Mouse (Mus musculus) layer of hippocampus, adult 9-11 months (tissue): ENCODE data around the gene Ctdnep1.

Source experiments
- DNase-seq: peaks from one replicate; pipeline ENCODE4 v3.0.0; 2022

Ctdnep1 gene

DNA sequence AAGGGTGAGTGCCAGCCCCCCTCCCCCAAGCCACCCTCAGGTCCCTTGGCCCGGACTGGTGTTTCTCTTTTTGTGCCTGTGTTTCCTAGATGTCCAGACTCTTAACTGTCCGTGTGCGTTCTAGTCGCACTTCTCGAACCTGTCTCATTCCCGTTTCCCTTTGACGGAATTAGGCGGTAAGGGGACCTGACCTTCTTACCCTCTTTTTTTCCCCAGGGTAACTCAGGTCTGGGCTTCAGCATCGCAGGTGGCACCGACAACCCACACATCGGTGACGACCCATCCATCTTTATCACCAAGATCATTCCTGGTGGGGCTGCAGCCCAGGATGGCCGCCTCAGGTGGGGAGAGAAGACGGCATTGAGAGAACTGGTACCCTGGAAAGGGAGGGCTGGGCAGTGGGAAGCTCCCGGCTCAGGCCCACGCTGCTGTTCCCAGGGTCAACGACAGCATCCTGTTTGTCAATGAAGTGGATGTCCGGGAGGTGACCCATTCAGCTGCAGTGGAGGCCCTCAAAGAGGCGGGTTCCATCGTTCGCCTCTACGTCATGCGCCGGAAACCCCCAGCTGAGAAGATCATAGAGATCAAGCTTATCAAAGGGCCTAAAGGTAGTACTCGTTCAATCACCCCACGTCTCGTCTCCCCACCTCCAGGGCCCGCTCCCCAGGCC lies 49.8 kb downstream of the Ctdnep1 start:
- DNase-seq: no peak

DNA sequence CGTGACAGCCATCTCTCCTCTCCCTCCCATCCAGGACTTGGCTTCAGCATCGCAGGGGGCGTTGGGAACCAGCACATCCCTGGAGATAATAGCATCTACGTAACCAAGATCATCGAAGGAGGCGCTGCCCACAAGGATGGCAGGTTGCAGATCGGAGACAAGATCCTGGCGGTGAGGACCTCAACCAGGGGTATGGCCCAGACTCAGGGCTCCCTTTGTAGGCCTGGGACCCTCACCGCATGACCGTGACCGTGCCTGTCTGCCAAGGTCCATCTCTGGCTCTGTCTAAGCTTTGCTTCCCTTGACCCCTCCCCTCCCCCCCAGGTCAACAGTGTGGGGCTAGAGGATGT lies 50.3 kb downstream of the Ctdnep1 start:
- DNase-seq: no peak

DNA sequence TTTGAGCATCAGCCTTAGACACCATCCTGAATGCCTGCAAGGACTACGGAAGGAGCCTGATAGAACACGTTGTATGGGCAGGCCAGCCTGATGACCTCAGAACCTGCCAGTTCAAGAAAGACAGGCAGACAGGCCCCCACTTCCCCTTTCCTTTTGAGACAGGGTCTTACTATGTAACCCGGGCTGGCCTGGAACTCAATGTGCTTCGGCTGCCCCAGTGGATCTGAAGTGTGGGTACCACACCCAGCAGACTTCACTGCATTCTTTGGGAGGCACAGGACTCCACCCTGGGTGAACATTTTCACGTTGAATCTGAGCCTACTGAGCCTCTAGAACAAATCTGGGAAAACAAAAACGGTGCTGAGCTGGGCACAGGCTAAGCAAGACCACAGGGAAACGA lies 57.2 kb downstream of the Ctdnep1 start:
- DNase-seq: no peak

DNA sequence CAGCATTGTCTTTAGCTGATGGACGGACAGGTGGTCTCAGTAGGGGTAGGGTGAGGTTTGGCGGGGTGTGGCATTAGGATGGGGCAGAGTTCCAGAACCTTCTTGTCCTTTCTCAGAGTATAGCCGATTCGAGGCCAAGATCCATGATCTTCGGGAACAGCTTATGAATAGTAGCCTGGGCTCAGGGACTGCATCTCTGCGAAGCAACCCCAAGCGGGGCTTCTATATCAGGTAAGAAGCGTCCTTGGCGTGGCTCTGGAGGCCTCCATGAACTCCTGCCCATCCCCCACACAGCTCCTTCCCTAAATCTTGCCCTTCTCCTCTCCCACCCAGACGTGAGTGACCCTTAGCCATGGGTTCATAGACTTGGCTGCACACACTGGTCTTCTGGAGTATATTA lies 58.7 kb downstream of the Ctdnep1 start:
- no peak for DNase-seq

DNA sequence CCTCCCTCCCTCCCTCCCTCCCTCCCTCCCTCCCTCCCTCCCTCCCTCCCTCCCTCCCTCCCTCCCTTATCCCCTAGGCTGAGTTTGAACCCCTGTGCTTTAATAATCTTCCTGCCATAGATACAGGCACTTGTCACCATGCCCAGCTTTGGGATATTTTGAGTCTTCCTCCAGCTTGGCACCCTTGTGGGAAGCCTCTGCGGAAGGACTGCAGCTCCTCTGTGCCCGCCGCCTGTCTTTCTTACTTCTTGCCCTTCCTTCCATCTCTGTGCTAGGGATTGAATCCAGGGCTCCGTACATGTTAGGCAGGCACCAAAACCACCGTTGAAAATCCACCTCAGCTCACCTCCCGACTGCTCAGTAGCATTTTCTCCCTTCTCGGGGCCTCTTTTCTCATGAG lies 59.2 kb downstream of the Ctdnep1 start:
- DNase-seq: no peak
